Mouse (Mus musculus): Measurements from ENCODE around the gene Gm13271. TPM values are rescaled to one million over a fixed set of nuclear protein-coding genes. Genes with fewer than 3 reads are reported as not detected.
A peak's percentile ranks its signal among the peaks of the same experiment; 100 is the strongest.
"Not testable (repeated sequence)": the region's sequence is repeated elsewhere in the genome, so short reads cannot be mapped to it uniquely, and the experiment has no call there.

Gene Gm13271
- polyA plus RNA-seq, 1 experiment from 2014 or later, result not detected

- ATAC-seq (ENCODE audit: low FRiP score), result no peak
- Histone ChIP-seq H3K36me3 (no peaks in the 10 kb centered on the region), H3K27me3 (no peaks in the 10 kb centered on the region), H3K4me3 (no peak overlapping the region), H3K9ac (no peak overlapping the region), H3K9me3 (no peaks in the 10 kb centered on the region), H3K4me2 (no peak overlapping the region), H3K27ac (no peak overlapping the region), H3K4me1 (replicated peaks) (no peaks in the 10 kb centered on the region)
- 96% methylated on average over 4 of the region's 4 CpGs for WGBS
Observed at GRCm38 (mm10) chr4:88741426-88741825, 13.2 kb upstream of the Gm13271 start.

- Histone ChIP-seq H3K4me1 (replicated peaks) (no peaks in the 10 kb centered on the region), H3K9ac (no peak overlapping the region), H3K27me3 (no peaks in the 10 kb centered on the region), H3K36me3 (no peaks in the 10 kb centered on the region), H3K9me3 (no peaks in the 10 kb centered on the region), H3K27ac (no peak overlapping the region), H3K4me3 (no peak overlapping the region), H3K4me2 (no peak overlapping the region)
- ATAC-seq (ENCODE audit: low FRiP score), result no peak
- 88% methylated on average over 7 of the region's 7 CpGs for WGBS
Observed at GRCm38 (mm10) chr4:88742771-88743371, 11.8 kb upstream of the Gm13271 start.

- WGBS, result 72% methylated on average over 3 of the region's 3 CpGs
- ATAC-seq (ENCODE audit: low FRiP score), result no peak
- H3K4me2 ChIP-seq, result no peak overlapping the region
Observed at GRCm38 (mm10) chr4:88744207-88744606, 10.5 kb upstream of the Gm13271 start.

GRCm38 (mm10) chr4:88749926-88750325 is 4.7 kb upstream of the Gm13271 start:
- 62% methylated on average over 6 of the region's 6 CpGs for WGBS

More at GRCm38 (mm10) chr4:88744207-88744606, 10.5 kb upstream of the Gm13271 start:
- Histone ChIP-seq H3K9ac (no peak overlapping the region), H3K9me3 (no peaks in the 10 kb centered on the region), H3K27ac (no peak overlapping the region), H3K27me3 (no peaks in the 10 kb centered on the region), H3K4me1 (replicated peaks) (no peaks in the 10 kb centered on the region), H3K36me3 (no peaks in the 10 kb centered on the region), H3K4me3 (no peak overlapping the region)

GRCm38 (mm10) chr4:88756581-88757513 is 2.2 kb downstream of the Gm13271 start:
- peak overlapping the region; percentile 81 for H3K4me2 ChIP-seq
- H3K4me3 ChIP-seq, result peak overlapping the region; percentile 45
- not testable (repeated sequence) for H3K36me3 ChIP-seq; H3K27me3 ChIP-seq; ATAC-seq (ENCODE audit: low FRiP score); H3K4me1 ChIP-seq (replicated peaks); H3K9me3 ChIP-seq
- peak overlapping the region; percentile 78 for H3K27ac ChIP-seq
- WGBS, result 13% methylated on average over 29 of the region's 31 CpGs
- H3K9ac ChIP-seq, result peak overlapping the region; percentile 66

More at GRCm38 (mm10) chr4:88749926-88750325, 4.7 kb upstream of the Gm13271 start:
- no peaks in the 10 kb centered on the region for H3K9me3 ChIP-seq
- H3K27me3 ChIP-seq, result no peaks in the 10 kb centered on the region
- no peak overlapping the region for H3K27ac ChIP-seq
- H3K36me3 ChIP-seq, result no peaks in the 10 kb centered on the region
- H3K4me1 ChIP-seq (replicated peaks), result no peaks in the 10 kb centered on the region
- no peak overlapping the region for H3K9ac ChIP-seq
- no peak for ATAC-seq (ENCODE audit: low FRiP score)
- H3K4me2 ChIP-seq, result no peak overlapping the region
- no peak overlapping the region for H3K4me3 ChIP-seq

GRCm38 (mm10) chr4:88757628-88758031 is 3.0 kb downstream of the Gm13271 start:
- 3% methylated on average over 18 of the region's 21 CpGs for WGBS
- peak overlapping the region; percentile 81 for H3K4me2 ChIP-seq
- H3K4me3 ChIP-seq, result peak overlapping the region; percentile 45
- H3K4me1 ChIP-seq (replicated peaks); H3K27me3 ChIP-seq; H3K36me3 ChIP-seq; H3K9me3 ChIP-seq: not testable (repeated sequence)
- H3K27ac ChIP-seq, result peak overlapping the region; percentile 78
- ATAC-seq (ENCODE audit: low FRiP score), result peak; percentile 100
- peak overlapping the region; percentile 66 for H3K9ac ChIP-seq

- 85% methylated on average over 9 of the region's 9 CpGs for WGBS
Observed at GRCm38 (mm10) chr4:88758751-88759150, 4.1 kb downstream of the Gm13271 start.

GRCm38 (mm10) chr4:88759610-88760268 is 5.1 kb downstream of the Gm13271 start, which contains the start of gene Gm13283:
Gene Gm13283, plus strand, starts transcription at chr4:88760119.
- H3K4me3 ChIP-seq, result peak within 1 kb of the TSS; percentile 35
- WGBS, result 18% methylated on average over 10 of the region's 14 CpGs
- H3K36me3 ChIP-seq; ATAC-seq (ENCODE audit: low FRiP score); H3K9me3 ChIP-seq; H3K9ac ChIP-seq; H3K27ac ChIP-seq; H3K27me3 ChIP-seq; H3K4me1 ChIP-seq (replicated peaks): not testable (repeated sequence)
- H3K4me2 ChIP-seq, result peak within 1 kb of the TSS; percentile 61

More at GRCm38 (mm10) chr4:88758751-88759150, 4.1 kb downstream of the Gm13271 start:
- H3K9me3 ChIP-seq; H3K4me1 ChIP-seq (replicated peaks); H3K9ac ChIP-seq; H3K4me2 ChIP-seq; H3K36me3 ChIP-seq; H3K27ac ChIP-seq; ATAC-seq (ENCODE audit: low FRiP score); H3K27me3 ChIP-seq; H3K4me3 ChIP-seq: not testable (repeated sequence)

GRCm38 (mm10) chr4:88760431-88760830 is 5.8 kb downstream of the Gm13271 start:
- H3K9ac ChIP-seq, result not testable (repeated sequence)

GRCm38 (mm10) chr4:88761776-88762175 is 7.1 kb downstream of the Gm13271 start:
- H3K9ac ChIP-seq, result not testable (repeated sequence)

More at GRCm38 (mm10) chr4:88760431-88760830, 5.8 kb downstream of the Gm13271 start:
- not testable (repeated sequence) for H3K27ac ChIP-seq; H3K36me3 ChIP-seq; H3K4me1 ChIP-seq (replicated peaks); H3K9me3 ChIP-seq; H3K27me3 ChIP-seq; ATAC-seq (ENCODE audit: low FRiP score)
- H3K4me2 ChIP-seq, result peak overlapping the region; percentile 61
- WGBS, result under 1% methylated on average over 28 of the region's 28 CpGs
- peak overlapping the region; percentile 35 for H3K4me3 ChIP-seq

GRCm38 (mm10) chr4:88762341-88762740 is 7.7 kb downstream of the Gm13271 start:
- H3K9me3 ChIP-seq; H3K4me2 ChIP-seq; H3K9ac ChIP-seq; H3K4me3 ChIP-seq; ATAC-seq (ENCODE audit: low FRiP score); H3K27me3 ChIP-seq; H3K4me1 ChIP-seq (replicated peaks); H3K27ac ChIP-seq; H3K36me3 ChIP-seq: not testable (repeated sequence)
- 60% methylated on average over 9 of the region's 9 CpGs for WGBS

More at GRCm38 (mm10) chr4:88761776-88762175, 7.1 kb downstream of the Gm13271 start:
- ATAC-seq (ENCODE audit: low FRiP score); H3K36me3 ChIP-seq; H3K27ac ChIP-seq; H3K4me2 ChIP-seq; H3K4me3 ChIP-seq; H3K4me1 ChIP-seq (replicated peaks); H3K27me3 ChIP-seq; H3K9me3 ChIP-seq: not testable (repeated sequence)
- 70% methylated on average over 6 of the region's 8 CpGs for WGBS

GRCm38 (mm10) chr4:88763384-88764018 is 8.8 kb downstream of the Gm13271 start:
- H3K27ac ChIP-seq; H3K27me3 ChIP-seq; H3K9ac ChIP-seq; ATAC-seq (ENCODE audit: low FRiP score); H3K9me3 ChIP-seq; H3K4me1 ChIP-seq (replicated peaks); H3K36me3 ChIP-seq: not testable (repeated sequence)
- H3K4me3 ChIP-seq, result peak overlapping the region; percentile 36
- WGBS, result 2% methylated on average over 38 of the region's 42 CpGs
- H3K4me2 ChIP-seq, result peak overlapping the region; percentile 59

Data from hindbrain, embryonic 13.5 days (tissue).